Mouse (Mus musculus): ENCODE measurements around the gene Rrn3. TPM values are rescaled to one million over a fixed set of nuclear protein-coding genes. Genes with fewer than 3 reads are reported as not detected.
"Not testable (repeated sequence)": the region's sequence is repeated elsewhere in the genome, so short reads cannot be mapped to it uniquely, and the experiment has no call there.

The Rrn3 gene
- 123 and 124 TPM in 2 replicates for polyA plus RNA-seq (2014; fragmentation: Nextera tagmentation; extraction: Ambion mirVana)

GRCm38 (mm10) chr16:13780353-13781036 lies at the start of gene Rrn3:
Gene Rrn3, plus strand, starts transcription at chr16:13780708.
- no peaks in the 10 kb centered on the region; the same call in 1 of the 2 replicates for H3K4me1 ChIP-seq (replicated peaks; ENCODE audit: control insufficient read depth, insufficient read depth, low read length)
- H3K36me3 ChIP-seq (ENCODE audit: control insufficient read depth, insufficient read depth, low read length) = peaks cover 8% of the 10 kb centered on the region; the same call in 1 of the 2 replicates
- under 1% methylated on average over 57 of the region's 57 CpGs for WGBS
- no peaks in the 10 kb centered on the region for H3K27me3 ChIP-seq (ENCODE audit: control insufficient read depth, insufficient read depth, low read length)
- DNase-seq (ENCODE audit: low spot score) (peak; percentile 90), ATAC-seq (ENCODE audit: low FRiP score) (peak; percentile 99)
- H3K4me3 ChIP-seq (ENCODE audit: low read depth, low read length) = peak within 1 kb of the TSS; percentile 62
- peak within 1 kb of the TSS; percentile 91 for H3K9ac ChIP-seq (ENCODE audit: low read depth, low read length)
- H3K27ac ChIP-seq (ENCODE audit: low read depth, low read length) = peak within 1 kb of the TSS; percentile 58
- H3K9me3 ChIP-seq (ENCODE audit: control insufficient read depth, low read length) = no peaks in the 10 kb centered on the region
- peak within 1 kb of the TSS; percentile 63 for H3K4me2 ChIP-seq (replicated peaks; ENCODE audit: low read depth, low read length)

GRCm38 (mm10) chr16:13732786-13733185 lies 47.7 kb upstream of the Rrn3 start:
- DNase-seq (ENCODE audit: low spot score) (no peak), ATAC-seq (ENCODE audit: low FRiP score) (no peak)
- Histone ChIP-seq H3K4me2 (replicated peaks; ENCODE audit: low read depth, low read length) (no peak overlapping the region), H3K9me3 (ENCODE audit: control insufficient read depth, low read length) (no peaks in the 10 kb centered on the region), H3K36me3 (ENCODE audit: control insufficient read depth, insufficient read depth, low read length) (no peaks in the 10 kb centered on the region), H3K4me1 (replicated peaks; ENCODE audit: control insufficient read depth, insufficient read depth, low read length) (no peaks in the 10 kb centered on the region), H3K9ac (ENCODE audit: low read depth, low read length) (no peak overlapping the region), H3K27me3 (ENCODE audit: control insufficient read depth, insufficient read depth, low read length) (no peaks in the 10 kb centered on the region), H3K4me3 (ENCODE audit: low read depth, low read length) (no peak overlapping the region), H3K27ac (ENCODE audit: low read depth, low read length) (no peak overlapping the region)
- 80% methylated on average over 3 of the region's 3 CpGs for WGBS

- no peak overlapping the region for H3K27ac ChIP-seq (ENCODE audit: low read depth, low read length)
- DNase-seq (ENCODE audit: low spot score) (peak; percentile 84), ATAC-seq (ENCODE audit: low FRiP score) (no peak)
- H3K9ac ChIP-seq (ENCODE audit: low read depth, low read length) = no peak overlapping the region
- 20% methylated on average over 9 of the region's 9 CpGs for WGBS
- H3K4me2 ChIP-seq (replicated peaks; ENCODE audit: low read depth, low read length) = no peak overlapping the region
- H3K27me3 ChIP-seq (ENCODE audit: control insufficient read depth, insufficient read depth, low read length) = no peaks in the 10 kb centered on the region
- H3K36me3 ChIP-seq (ENCODE audit: control insufficient read depth, insufficient read depth, low read length) = no peaks in the 10 kb centered on the region
- H3K9me3 ChIP-seq (ENCODE audit: control insufficient read depth, low read length) = no peaks in the 10 kb centered on the region
- H3K4me1 ChIP-seq (replicated peaks; ENCODE audit: control insufficient read depth, insufficient read depth, low read length) = no peaks in the 10 kb centered on the region
- H3K4me3 ChIP-seq (ENCODE audit: low read depth, low read length) = no peak overlapping the region
Measured at GRCm38 (mm10) chr16:13733518-13734137, 46.9 kb upstream of the Rrn3 start.

GRCm38 (mm10) chr16:13735977-13736376 lies 44.5 kb upstream of the Rrn3 start:
- DNase-seq (ENCODE audit: low spot score) (no peak), ATAC-seq (ENCODE audit: low FRiP score) (no peak)
- no peak overlapping the region for H3K4me3 ChIP-seq (ENCODE audit: low read depth, low read length)
- WGBS = 91% methylated on average over 8 of the region's 8 CpGs
- no peaks in the 10 kb centered on the region for H3K4me1 ChIP-seq (replicated peaks; ENCODE audit: control insufficient read depth, insufficient read depth, low read length)
- H3K9me3 ChIP-seq (ENCODE audit: control insufficient read depth, low read length) = no peaks in the 10 kb centered on the region
- no peak overlapping the region for H3K9ac ChIP-seq (ENCODE audit: low read depth, low read length)
- H3K4me2 ChIP-seq (replicated peaks; ENCODE audit: low read depth, low read length) = no peak overlapping the region
- no peaks in the 10 kb centered on the region for H3K36me3 ChIP-seq (ENCODE audit: control insufficient read depth, insufficient read depth, low read length)
- no peaks in the 10 kb centered on the region for H3K27me3 ChIP-seq (ENCODE audit: control insufficient read depth, insufficient read depth, low read length)
- H3K27ac ChIP-seq (ENCODE audit: low read depth, low read length) = no peak overlapping the region

GRCm38 (mm10) chr16:13739044-13739443 lies 41.5 kb upstream of the Rrn3 start:
- H3K4me2 ChIP-seq (replicated peaks; ENCODE audit: low read depth, low read length); H3K4me1 ChIP-seq (replicated peaks; ENCODE audit: control insufficient read depth, insufficient read depth, low read length); H3K27me3 ChIP-seq (ENCODE audit: control insufficient read depth, insufficient read depth, low read length); H3K9me3 ChIP-seq (ENCODE audit: control insufficient read depth, low read length); H3K36me3 ChIP-seq (ENCODE audit: control insufficient read depth, insufficient read depth, low read length); H3K9ac ChIP-seq (ENCODE audit: low read depth, low read length); H3K4me3 ChIP-seq (ENCODE audit: low read depth, low read length); DNase-seq (ENCODE audit: low spot score); ATAC-seq (ENCODE audit: low FRiP score); H3K27ac ChIP-seq (ENCODE audit: low read depth, low read length): not testable (repeated sequence)
- 73% methylated on average over 4 of the region's 4 CpGs for WGBS

GRCm38 (mm10) chr16:13740844-13741243 lies 39.7 kb upstream of the Rrn3 start:
- no peak overlapping the region for H3K4me3 ChIP-seq (ENCODE audit: low read depth, low read length)
- H3K4me1 ChIP-seq (replicated peaks; ENCODE audit: control insufficient read depth, insufficient read depth, low read length) = no peaks in the 10 kb centered on the region
- no peak overlapping the region for H3K9ac ChIP-seq (ENCODE audit: low read depth, low read length)
- no peak for ATAC-seq (ENCODE audit: low FRiP score)
- no peaks in the 10 kb centered on the region for H3K27me3 ChIP-seq (ENCODE audit: control insufficient read depth, insufficient read depth, low read length)
- no peaks in the 10 kb centered on the region for H3K9me3 ChIP-seq (ENCODE audit: control insufficient read depth, low read length)
- 73% methylated on average over 2 of the region's 2 CpGs for WGBS
- no peak overlapping the region for H3K4me2 ChIP-seq (replicated peaks; ENCODE audit: low read depth, low read length)
- no peaks in the 10 kb centered on the region for H3K36me3 ChIP-seq (ENCODE audit: control insufficient read depth, insufficient read depth, low read length)
- no peak overlapping the region for H3K27ac ChIP-seq (ENCODE audit: low read depth, low read length)
- no peak for DNase-seq (ENCODE audit: low spot score)

DNA sequence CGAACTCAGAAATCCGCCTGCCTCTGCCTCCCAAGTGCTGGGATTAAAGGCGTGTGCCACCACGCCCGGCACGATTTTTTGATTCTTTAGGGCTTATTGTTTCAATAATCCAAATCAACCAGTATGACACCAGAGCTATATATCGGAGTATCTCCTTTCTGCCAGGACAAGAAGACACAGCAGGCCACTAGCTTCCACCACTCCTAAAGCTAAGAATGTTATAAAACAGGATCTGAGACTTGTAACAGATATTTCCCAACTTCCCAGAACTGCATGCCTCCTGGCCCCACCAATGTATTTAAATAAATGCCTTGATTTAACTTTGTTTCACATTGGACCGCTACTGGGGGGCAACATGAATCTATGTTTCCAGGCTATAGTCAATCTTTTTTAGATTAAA lies 32.8 kb upstream of the Rrn3 start:
- WGBS = 93% methylated on average over 8 of the region's 8 CpGs
- H3K4me1 ChIP-seq (replicated peaks; ENCODE audit: control insufficient read depth, insufficient read depth, low read length) = no peaks in the 10 kb centered on the region
- ATAC-seq (ENCODE audit: low FRiP score) = no peak
- no peaks in the 10 kb centered on the region for H3K9me3 ChIP-seq (ENCODE audit: control insufficient read depth, low read length)
- H3K27me3 ChIP-seq (ENCODE audit: control insufficient read depth, insufficient read depth, low read length) = no peaks in the 10 kb centered on the region
- no peak overlapping the region for H3K4me2 ChIP-seq (replicated peaks; ENCODE audit: low read depth, low read length)
- H3K9ac ChIP-seq (ENCODE audit: low read depth, low read length) = no peak overlapping the region
- no peaks in the 10 kb centered on the region for H3K36me3 ChIP-seq (ENCODE audit: control insufficient read depth, insufficient read depth, low read length)
- no peak overlapping the region for H3K4me3 ChIP-seq (ENCODE audit: low read depth, low read length)
- no peak for DNase-seq (ENCODE audit: low spot score)
- H3K27ac ChIP-seq (ENCODE audit: low read depth, low read length) = no peak overlapping the region

DNA sequence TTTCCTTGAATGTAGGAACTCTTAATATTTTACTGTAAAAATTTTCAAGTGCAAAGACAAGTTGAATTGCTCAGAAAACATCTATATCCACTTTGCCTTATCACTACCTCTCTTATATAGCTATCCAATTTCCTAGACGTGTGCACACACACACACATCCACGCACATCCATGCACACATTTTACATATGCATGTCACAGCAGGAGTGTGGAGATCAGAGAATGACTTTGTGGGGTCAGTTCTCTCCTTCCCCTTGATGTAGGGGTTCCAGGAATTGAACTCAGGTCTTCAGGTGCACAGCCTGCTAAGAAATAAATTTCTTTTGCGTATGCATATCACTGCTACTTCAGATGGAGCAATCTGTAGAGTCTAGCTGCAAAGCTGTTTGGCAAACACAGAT lies 32.4 kb upstream of the Rrn3 start:
- H3K4me2 ChIP-seq (replicated peaks; ENCODE audit: low read depth, low read length) = no peak overlapping the region
- no peaks in the 10 kb centered on the region for H3K27me3 ChIP-seq (ENCODE audit: control insufficient read depth, insufficient read depth, low read length)
- H3K4me3 ChIP-seq (ENCODE audit: low read depth, low read length) = no peak overlapping the region
- DNase-seq (ENCODE audit: low spot score) (no peak), ATAC-seq (ENCODE audit: low FRiP score) (no peak)
- H3K4me1 ChIP-seq (replicated peaks; ENCODE audit: control insufficient read depth, insufficient read depth, low read length) = no peaks in the 10 kb centered on the region
- no peak overlapping the region for H3K9ac ChIP-seq (ENCODE audit: low read depth, low read length)
- H3K27ac ChIP-seq (ENCODE audit: low read depth, low read length) = no peak overlapping the region
- WGBS = 61% methylated on average over 3 of the region's 3 CpGs
- no peaks in the 10 kb centered on the region for H3K36me3 ChIP-seq (ENCODE audit: control insufficient read depth, insufficient read depth, low read length)
- H3K9me3 ChIP-seq (ENCODE audit: control insufficient read depth, low read length) = no peaks in the 10 kb centered on the region

DNA sequence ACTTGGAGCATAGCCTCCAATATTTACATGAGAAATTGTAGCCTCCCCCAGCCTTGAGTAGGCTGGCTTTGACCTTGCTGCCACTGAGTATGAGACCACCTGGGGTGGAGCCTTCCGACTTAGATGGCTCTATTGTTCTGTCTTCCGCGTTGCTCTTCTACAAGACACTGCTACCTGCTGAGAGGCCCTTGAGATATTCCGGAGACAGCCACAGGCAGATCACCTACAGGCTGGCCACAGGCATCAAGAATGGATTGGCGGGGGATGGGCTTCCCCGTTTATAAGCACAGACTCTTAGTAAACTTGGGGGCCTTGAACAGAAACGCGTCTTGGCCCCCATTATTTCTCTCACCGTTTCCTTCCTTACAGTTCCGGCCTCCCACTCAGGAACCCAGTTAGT lies 31.7 kb upstream of the Rrn3 start:
- not testable (repeated sequence) for H3K36me3 ChIP-seq (ENCODE audit: control insufficient read depth, insufficient read depth, low read length); H3K4me2 ChIP-seq (replicated peaks; ENCODE audit: low read depth, low read length); H3K27ac ChIP-seq (ENCODE audit: low read depth, low read length); H3K4me3 ChIP-seq (ENCODE audit: low read depth, low read length); H3K9me3 ChIP-seq (ENCODE audit: control insufficient read depth, low read length); DNase-seq (ENCODE audit: low spot score); ATAC-seq (ENCODE audit: low FRiP score); H3K27me3 ChIP-seq (ENCODE audit: control insufficient read depth, insufficient read depth, low read length); H3K9ac ChIP-seq (ENCODE audit: low read depth, low read length); H3K4me1 ChIP-seq (replicated peaks; ENCODE audit: control insufficient read depth, insufficient read depth, low read length)
- 15% methylated on average over 10 of the region's 10 CpGs for WGBS
